Mouse (Mus musculus) kidney, postnatal 4 days (tissue): Measurements from ENCODE around the gene Cep350.
"Not testable (repeated sequence)": the region's sequence is repeated elsewhere in the genome, so short reads cannot be mapped to it uniquely, and the experiment has no call there.

Experiments
- DNase-seq, 2 experiments: peaks; one replicate each; pipeline ENCODE4 v3.0.0; 2021; ENCODE audit warnings: mixed read lengths in 2 of 2

Cep350 gene

GRCm38 (mm10) chr1:155882646-155883231 is 90.3 kb downstream of the Cep350 start:
- not testable (repeated sequence) for DNase-seq

GRCm38 (mm10) chr1:155879596-155879995 is 93.5 kb downstream of the Cep350 start:
- no peak for DNase-seq

GRCm38 (mm10) chr1:155862967-155863366 is 110.1 kb downstream of the Cep350 start:
- DNase-seq = peak; percentile 28 to 33

- peak in 1 of 2 experiments; percentile 8 for DNase-seq
These were observed 117.9 kb downstream of the Cep350 start for GRCm38 (mm10) chr1:155854926-155855702.

GRCm38 (mm10) chr1:155853009-155853408 is 120.0 kb downstream of the Cep350 start:
- no peak for DNase-seq

- DNase-seq = no peak
These were observed 128.8 kb downstream of the Cep350 start for GRCm38 (mm10) chr1:155844235-155844634.

GRCm38 (mm10) chr1:155843538-155843937 is 129.5 kb downstream of the Cep350 start:
- no peak for DNase-seq

- no peak for DNase-seq
These were observed 137.4 kb downstream of the Cep350 start for GRCm38 (mm10) chr1:155835667-155836066.

GRCm38 (mm10) chr1:155833610-155834009 is 139.4 kb downstream of the Cep350 start:
- DNase-seq = no peak

GRCm38 (mm10) chr1:155831958-155832357 is 141.1 kb downstream of the Cep350 start:
- DNase-seq = no peak

- DNase-seq = no peak
These were observed 142.2 kb downstream of the Cep350 start for GRCm38 (mm10) chr1:155830861-155831260.

- no peak for DNase-seq
These were observed 145.3 kb downstream of the Cep350 start for GRCm38 (mm10) chr1:155827703-155828295.

GRCm38 (mm10) chr1:155826803-155827395 is 146.2 kb downstream of the Cep350 start:
- peak in 1 of 2 experiments; percentile 33 for DNase-seq

GRCm38 (mm10) chr1:155825940-155826716 is 146.9 kb downstream of the Cep350 start:
- DNase-seq = no peak

GRCm38 (mm10) chr1:155820646-155821045 is 152.4 kb downstream of the Cep350 start:
- DNase-seq = no peak

GRCm38 (mm10) chr1:155816167-155816566 is 156.9 kb downstream of the Cep350 start:
- no peak for DNase-seq

GRCm38 (mm10) chr1:155812581-155813499 is 160.2 kb downstream of the Cep350 start, which contains the start of gene Qsox1:
Gene Qsox1 (minus strand): TSS chr1:155812889.
- peak; percentile 89 to 93 for DNase-seq

GRCm38 (mm10) chr1:155811995-155812580 is 161.0 kb downstream of the Cep350 start:
- DNase-seq = peak in 1 of 2 experiments; percentile 8

GRCm38 (mm10) chr1:155810616-155811015 is 162.4 kb downstream of the Cep350 start:
- DNase-seq = peak in 1 of 2 experiments; percentile 27

GRCm38 (mm10) chr1:155809706-155810442 is 163.2 kb downstream of the Cep350 start:
- peak; percentile 21 to 45 for DNase-seq
